Mouse (Mus musculus): ENCODE measurements around the gene Scgb1b10. TPM values are rescaled to one million over a fixed set of nuclear protein-coding genes. Genes with fewer than 3 reads are reported as not detected.
"Not testable (repeated sequence)": the region's sequence is repeated elsewhere in the genome, so short reads cannot be mapped to it uniquely, and the experiment has no call there.

The Scgb1b10 gene
- polyA plus RNA-seq (2014; fragmentation: Nextera tagmentation; extraction: Ambion mirVana), result not detected in 2 replicates

- DNase-seq (ENCODE audit: low spot score); H3K9ac ChIP-seq (ENCODE audit: low read depth, low read length); H3K36me3 ChIP-seq (ENCODE audit: control insufficient read depth, insufficient read depth, low read length); H3K4me2 ChIP-seq (replicated peaks; ENCODE audit: low read depth, low read length); H3K27ac ChIP-seq (ENCODE audit: low read depth, low read length); H3K9me3 ChIP-seq (ENCODE audit: control insufficient read depth, low read length); ATAC-seq (ENCODE audit: low FRiP score); H3K27me3 ChIP-seq (ENCODE audit: control insufficient read depth, insufficient read depth, low read length); H3K4me3 ChIP-seq (ENCODE audit: low read depth, low read length); H3K4me1 ChIP-seq (replicated peaks; ENCODE audit: control insufficient read depth, insufficient read depth, low read length): not testable (repeated sequence)
Observed at GRCm38 (mm10) chr7:32100553-32100952, at the start of gene Scgb1b10. Gene Scgb1b10, plus strand, starts transcription at chr7:32100853.

Other genes with a start within 250 kb of the Scgb1b10 start
- gene Scgb2b11, start 110.3 kb downstream of the Scgb1b10 start, polyA plus RNA-seq (2014; fragmentation: Nextera tagmentation; extraction: Ambion mirVana), result not detected in 2 replicates
- not detected in 2 replicates for gene Scgb1b11, start 122.0 kb downstream of the Scgb1b10 start, polyA plus RNA-seq (2014; fragmentation: Nextera tagmentation; extraction: Ambion mirVana)
- gene Scgb2b12, start 226.4 kb downstream of the Scgb1b10 start, polyA plus RNA-seq (2014; fragmentation: Nextera tagmentation; extraction: Ambion mirVana), result not detected in 2 replicates
- gene Scgb1b12, start 233.3 kb downstream of the Scgb1b10 start, polyA plus RNA-seq (2014; fragmentation: Nextera tagmentation; extraction: Ambion mirVana), result not detected in 2 replicates